Mouse (Mus musculus) intestine, embryonic 15.5 days (tissue): ENCODE measurements around the gene Dao. TPM values are rescaled to one million over a fixed set of nuclear protein-coding genes. Genes with fewer than 3 reads are reported as not detected.

ENCODE experiments used
- ATAC-seq: fragments of 200-750 bp; cut with Nextera tagmentation; 2 replicates; pipeline ENCODE4 v1.8.0; 2017; ENCODE audit warnings: moderate TSS enrichment, moderate library complexity
- H3K27ac ChIP-seq: fragments of 300-500 bp; sonication (generic); 2 replicates; pipeline ENCODE4 v1.5.1; 2015; ENCODE audit warnings: mild to moderate bottlenecking, inconsistent platforms
- H3K27me3 ChIP-seq: fragments of 300-500 bp; sonication (generic); replicated peaks from 2 replicates; pipeline ENCODE4 v1.6.1; 2015; ENCODE audit warnings: inconsistent platforms
- H3K36me3 ChIP-seq: fragments of 300-500 bp; sonication (generic); 2 replicates; pipeline ENCODE4 v1.6.1; 2015; ENCODE audit warnings: inconsistent platforms
- H3K4me1 ChIP-seq: fragments of 300-500 bp; sonication (generic); replicated peaks from 2 replicates; pipeline ENCODE4 v1.6.1; 2015; ENCODE audit warnings: inconsistent platforms
- H3K4me2 ChIP-seq: fragments of 300-500 bp; sonication (generic); replicated peaks from 2 replicates; pipeline ENCODE4 v1.6.1; 2015; ENCODE audit warnings: mild to moderate bottlenecking, inconsistent platforms
- H3K4me3 ChIP-seq: fragments of 300-500 bp; sonication (generic); replicated peaks from 2 replicates; pipeline ENCODE4 v1.5.1; 2015; ENCODE audit warnings: inconsistent platforms
- H3K9ac ChIP-seq: fragments of 300-500 bp; sonication (generic); 2 replicates; pipeline ENCODE4 v1.6.1; 2015; ENCODE audit warnings: inconsistent platforms
- H3K9me3 ChIP-seq: fragments of 300-500 bp; sonication (generic); 2 replicates; pipeline ENCODE4 v1.6.1; 2016; ENCODE audit warnings: inconsistent platforms
- WGBS: fragments of 180-500 bp; shearing (Covaris S2); methylation state at CpG from one replicate; pipeline ENCODE4 v1.1.7; 2015; 5-methylcytosine and 5-hydroxymethylcytosine counted together
- polyA plus RNA-seq: library from polyadenylated mRNA; unstranded; fragments of >200 nt; fragmentation: Nextera tagmentation; extraction: Ambion mirVana; gene quantifications from 2 replicates; pipeline ENCODE4 v1.2.1, GENCODE M21; 2015

Gene Dao
- polyA plus RNA-seq, 1 experiment from 2014 or later: 13.8 TPM

- WGBS: 41% methylated on average over 7 of the region's 7 CpGs
Measured at GRCm38 (mm10) chr5:114061675-114062074, 58.2 kb downstream of the Dao start.

GRCm38 (mm10) chr5:114063958-114064357 lies 60.5 kb downstream of the Dao start:
- no peak for ATAC-seq
- H3K4me3 ChIP-seq: no peak overlapping the region
- H3K27me3 ChIP-seq: no peaks in the 10 kb centered on the region
- H3K4me2 ChIP-seq: no peak overlapping the region
- WGBS: 78% methylated on average over 4 of the region's 4 CpGs
- no peaks in the 10 kb centered on the region for H3K4me1 ChIP-seq
- H3K9ac ChIP-seq: no peak overlapping the region
- no peak overlapping the region for H3K27ac ChIP-seq
- no peaks in the 10 kb centered on the region for H3K36me3 ChIP-seq
- no peaks in the 10 kb centered on the region for H3K9me3 ChIP-seq

More at GRCm38 (mm10) chr5:114061675-114062074, 58.2 kb downstream of the Dao start:
- Histone ChIP-seq H3K4me2 (no peak overlapping the region), H3K27me3 (no peaks in the 10 kb centered on the region), H3K4me3 (no peak overlapping the region), H3K4me1 (no peaks in the 10 kb centered on the region), H3K9ac (no peak overlapping the region), H3K9me3 (no peaks in the 10 kb centered on the region), H3K27ac (no peak overlapping the region), H3K36me3 (no peaks in the 10 kb centered on the region)
- ATAC-seq: no peak

- Histone ChIP-seq H3K9me3 (no peaks in the 10 kb centered on the region), H3K4me1 (no peaks in the 10 kb centered on the region), H3K4me3 (no peak within 1 kb of the TSS), H3K36me3 (no peaks in the 10 kb centered on the region), H3K27me3 (no peaks in the 10 kb centered on the region), H3K9ac (no peak within 1 kb of the TSS), H3K4me2 (no peak within 1 kb of the TSS), H3K27ac (no peak within 1 kb of the TSS)
- ATAC-seq: no peak
- WGBS: 92% methylated on average over 6 of the region's 6 CpGs
Measured at GRCm38 (mm10) chr5:114065161-114065560, 61.7 kb downstream of the Dao start, which contains the start of gene Usp30. TSS of gene Usp30 (plus strand) at chr5:114065461.

GRCm38 (mm10) chr5:114066601-114067000 lies 63.1 kb downstream of the Dao start:
- H3K4me3 ChIP-seq: no peak overlapping the region

GRCm38 (mm10) chr5:114067543-114067942 lies 64.0 kb downstream of the Dao start:
- Histone ChIP-seq H3K27me3 (no peaks in the 10 kb centered on the region), H3K36me3 (no peaks in the 10 kb centered on the region), H3K4me1 (no peaks in the 10 kb centered on the region), H3K27ac (no peak overlapping the region), H3K9ac (no peak overlapping the region), H3K4me3 (no peak overlapping the region), H3K4me2 (no peak overlapping the region), H3K9me3 (no peaks in the 10 kb centered on the region)
- WGBS: 85% methylated on average over 9 of the region's 9 CpGs
- ATAC-seq: no peak

More at GRCm38 (mm10) chr5:114066601-114067000, 63.1 kb downstream of the Dao start:
- no peaks in the 10 kb centered on the region for H3K9me3 ChIP-seq
- no peaks in the 10 kb centered on the region for H3K4me1 ChIP-seq
- H3K4me2 ChIP-seq: no peak overlapping the region
- ATAC-seq: no peak
- H3K36me3 ChIP-seq: no peaks in the 10 kb centered on the region
- H3K27ac ChIP-seq: no peak overlapping the region
- 38% methylated on average over 6 of the region's 6 CpGs for WGBS
- no peaks in the 10 kb centered on the region for H3K27me3 ChIP-seq
- no peak overlapping the region for H3K9ac ChIP-seq

GRCm38 (mm10) chr5:114067982-114068381 lies 64.5 kb downstream of the Dao start:
- no peak overlapping the region for H3K9ac ChIP-seq
- no peaks in the 10 kb centered on the region for H3K27me3 ChIP-seq
- H3K27ac ChIP-seq: no peak overlapping the region
- no peaks in the 10 kb centered on the region for H3K4me1 ChIP-seq
- no peaks in the 10 kb centered on the region for H3K9me3 ChIP-seq
- H3K36me3 ChIP-seq: no peaks in the 10 kb centered on the region
- no peak for ATAC-seq
- no peak overlapping the region for H3K4me3 ChIP-seq
- WGBS: 65% methylated on average over 9 of the region's 9 CpGs
- H3K4me2 ChIP-seq: no peak overlapping the region

GRCm38 (mm10) chr5:114070858-114071257 lies 67.4 kb downstream of the Dao start:
- Histone ChIP-seq H3K4me2 (no peak overlapping the region), H3K9me3 (no peaks in the 10 kb centered on the region), H3K9ac (no peak overlapping the region), H3K27ac (no peak overlapping the region), H3K4me1 (no peaks in the 10 kb centered on the region), H3K36me3 (no peaks in the 10 kb centered on the region), H3K27me3 (no peaks in the 10 kb centered on the region), H3K4me3 (no peak overlapping the region)
- 88% methylated on average over 4 of the region's 4 CpGs for WGBS
- no peak for ATAC-seq

GRCm38 (mm10) chr5:114072262-114072661 lies 68.8 kb downstream of the Dao start:
- Histone ChIP-seq H3K27ac (no peak overlapping the region), H3K27me3 (no peaks in the 10 kb centered on the region), H3K4me1 (no peaks in the 10 kb centered on the region), H3K4me2 (no peak overlapping the region), H3K9ac (no peak overlapping the region), H3K9me3 (no peaks in the 10 kb centered on the region), H3K36me3 (no peaks in the 10 kb centered on the region), H3K4me3 (no peak overlapping the region)
- no peak for ATAC-seq
- 40% methylated on average over 2 of the region's 2 CpGs for WGBS

Other genes with a start within 250 kb of the Dao start
- gene Sart3, start 231.2 kb upstream of the Dao start, polyA plus RNA-seq: 40.2 and 43.8 TPM in 2 replicates
- 107 and 115 TPM in 2 replicates for gene Iscu, start 231.0 kb upstream of the Dao start, polyA plus RNA-seq
- 57.5 and 61.9 TPM in 2 replicates for gene Tmem119, start 203.2 kb upstream of the Dao start, polyA plus RNA-seq
- gene Selplg, start 171.1 kb upstream of the Dao start, polyA plus RNA-seq: 3.4 and 4.4 TPM in 2 replicates
- 167 and 173 TPM in 2 replicates for gene Coro1c, start 94.9 kb upstream of the Dao start, polyA plus RNA-seq
- gene Ssh1, start 9.8 kb upstream of the Dao start, polyA plus RNA-seq: 10.1 and 11.8 TPM in 2 replicates
- 10.3 and 10.5 TPM in 2 replicates for gene Usp30, start 61.8 kb downstream of the Dao start, polyA plus RNA-seq
- 2.1 and 2.5 TPM in 2 replicates for gene Svop, start 87.9 kb downstream of the Dao start, polyA plus RNA-seq
- gene Alkbh2, start 124.5 kb downstream of the Dao start, polyA plus RNA-seq: 11.6 and 12.0 TPM in 2 replicates
- 45.0 and 45.1 TPM in 2 replicates for gene Ung, start 126.7 kb downstream of the Dao start, polyA plus RNA-seq
- gene Acacb, start 142.8 kb downstream of the Dao start, polyA plus RNA-seq: 1.4 and 1.7 TPM in 2 replicates